Mouse (Mus musculus) embryonic fibroblast, embryonic 13.5 days (primary cell): ENCODE data around the gene Trmt2a.

Experiments used
- CTCF ChIP-seq: IDR thresholded peaks from 2 replicates; pipeline ENCODE4 v1.5.1; 2011; ENCODE audit warnings: mild to moderate bottlenecking, control low read depth, low read length, moderate library complexity, borderline replicate concordance; ENCODE audit not compliant: insufficient read depth
- POLR2A ChIP-seq: IDR thresholded peaks from 2 replicates; pipeline ENCODE4 v1.6.1; 2011; ENCODE audit warnings: low read depth, mild to moderate bottlenecking, control low read depth, low read length, moderate library complexity

GRCm38 (mm10) chr16:18220001-18220400, 28.5 kb upstream of the Trmt2a start:
- no peak for TF ChIP-seq POLR2A
- TF ChIP-seq CTCF = no peak
